In the genomic region with DNA sequence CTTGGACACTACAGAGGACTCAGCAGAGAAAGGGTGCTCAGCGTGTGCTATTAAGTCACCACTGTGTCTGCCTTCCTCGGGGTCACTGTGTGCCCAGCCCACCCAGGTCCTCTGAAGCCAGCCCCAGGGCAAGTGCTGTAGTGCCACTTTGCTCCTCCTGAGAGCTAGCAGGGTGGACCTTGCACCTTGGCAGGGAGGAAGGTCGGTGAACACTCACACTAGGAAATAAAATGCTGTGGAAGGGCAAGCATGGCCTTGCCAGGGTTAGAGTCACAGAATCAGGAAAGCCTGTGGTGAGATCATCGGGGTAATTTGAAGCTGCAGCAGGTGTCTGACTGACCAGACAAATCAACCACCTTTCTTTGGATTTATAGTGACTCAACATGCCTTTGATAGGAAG, we compare ENCODE assay signal across 27 mouse cellular contexts. TPM values are rescaled to one million over a fixed set of nuclear protein-coding genes. Genes with fewer than 3 reads are reported as not detected.
DNase-seq lines count a peak whose midpoint lies in the region; ATAC-seq lines count a peak whose summit lies in the region.
"Had no signal": no experiment of that assay in that cellular context is flagged by ENCODE, and none has a peak within 500 bp of the region (broad histone marks: within the 10 kb centered on the region; RNA-seq: fewer than 3 reads in every experiment).

No protein-coding gene starts in this region.

- peak; percentile 67 for DNase-seq in adrenal gland, adult 8-10 months
- no peak for DNase-seq in adrenal gland, adult 18-20 months (ENCODE audit: low spot score in 2 of 2)
- peak; percentile 55 to 61 for DNase-seq in kidney, adult 8-10 months
- DNase-seq in kidney, adult 9 months, result peak; percentile 64
- no peak for DNase-seq in spleen, postnatal 10 days (ENCODE audit: low spot score in 2 of 2)
- DNase-seq: cerebellum, adult 11 months; embryo, embryonic 11 days; thymus, adult 18-20 months had no signal

- WGBS in kidney, embryonic 14.5 days, result 52% methylated on average over 4 of the region's 4 CpGs
- WGBS in midbrain, embryonic 15.5 days, result 28% methylated on average over 4 of the region's 4 CpGs
- 41% methylated on average over 4 of the region's 4 CpGs for WGBS in forebrain, embryonic 15.5 days

- H3K9ac ChIP-seq in kidney, embryonic 14.5 days (ENCODE audit: low read depth, low read length), result no peak overlapping the region
- H3K9ac ChIP-seq in midbrain, embryonic 15.5 days, result no peak overlapping the region
- H3K9ac ChIP-seq in forebrain, embryonic 15.5 days (replicated peaks), result no peak overlapping the region
- H3K9ac ChIP-seq: embryonic facial prominence, embryonic 15.5 days; hindbrain, embryonic 13.5 days; limb, embryonic 13.5 days; liver, embryonic 15.5 days; neural tube, embryonic 12.5 days; stomach, embryonic 15.5 days had no signal

- no peak overlapping the region for H3K4me3 ChIP-seq in kidney, embryonic 14.5 days (ENCODE audit: low read length)
- no peak overlapping the region for H3K4me3 ChIP-seq in midbrain, embryonic 15.5 days
- H3K4me3 ChIP-seq in forebrain, embryonic 15.5 days, result no peak overlapping the region
- H3K4me3 ChIP-seq: embryonic facial prominence, embryonic 15.5 days; heart, embryonic 10.5 days; hindbrain, embryonic 13.5 days; limb, embryonic 13.5 days; liver, embryonic 15.5 days; neural tube, embryonic 12.5 days; stomach, embryonic 15.5 days had no signal

- H3K9me3 ChIP-seq in kidney, embryonic 14.5 days (ENCODE audit: control insufficient read depth, low read length), result no peaks in the 10 kb centered on the region
- no peaks in the 10 kb centered on the region for H3K9me3 ChIP-seq in midbrain, embryonic 15.5 days
- no peaks in the 10 kb centered on the region for H3K9me3 ChIP-seq in forebrain, embryonic 15.5 days
- H3K9me3 ChIP-seq: embryonic facial prominence, embryonic 15.5 days; G1E; heart, embryonic 10.5 days; hindbrain, embryonic 13.5 days; limb, embryonic 13.5 days; liver, embryonic 15.5 days; neural tube, embryonic 12.5 days; stomach, embryonic 15.5 days had no signal

- peaks cover 12% of the 10 kb centered on the region for H3K4me1 ChIP-seq in kidney, embryonic 14.5 days (ENCODE audit: control insufficient read depth, insufficient read depth, low read length)
- peaks cover 33% of the 10 kb centered on the region for H3K4me1 ChIP-seq in midbrain, embryonic 15.5 days
- H3K4me1 ChIP-seq in forebrain, embryonic 15.5 days, result peaks cover 22% of the 10 kb centered on the region
- H3K4me1 ChIP-seq: liver, embryonic 15.5 days had no signal

- H3K27ac ChIP-seq in kidney, embryonic 14.5 days (ENCODE audit: low read depth, low read length), result no peak overlapping the region
- H3K27ac ChIP-seq in midbrain, embryonic 15.5 days, result peak overlapping the region; percentile 32; the same call in 1 of the 2 replicates
- no peak overlapping the region for H3K27ac ChIP-seq in forebrain, embryonic 15.5 days (replicated peaks)
- H3K27ac ChIP-seq: embryonic facial prominence, embryonic 15.5 days; heart, embryonic 10.5 days; hindbrain, embryonic 13.5 days; limb, embryonic 13.5 days; liver, embryonic 15.5 days; neural tube, embryonic 12.5 days; stomach, embryonic 15.5 days had no signal

- no peak overlapping the region for H3K4me2 ChIP-seq in kidney, embryonic 14.5 days (replicated peaks; ENCODE audit: low read depth, low read length)
- H3K4me2 ChIP-seq in midbrain, embryonic 15.5 days, result no peak overlapping the region
- H3K4me2 ChIP-seq in forebrain, embryonic 15.5 days (replicated peaks), result no peak overlapping the region
- H3K4me2 ChIP-seq: embryonic facial prominence, embryonic 15.5 days; hindbrain, embryonic 13.5 days; limb, embryonic 13.5 days; liver, embryonic 15.5 days; neural tube, embryonic 12.5 days; stomach, embryonic 15.5 days had no signal

- peaks cover 17% of the 10 kb centered on the region for H3K36me3 ChIP-seq in kidney, embryonic 14.5 days (ENCODE audit: control insufficient read depth, insufficient read depth, low read length)
- H3K36me3 ChIP-seq in midbrain, embryonic 15.5 days (replicated peaks), result no peaks in the 10 kb centered on the region
- H3K36me3 ChIP-seq in forebrain, embryonic 15.5 days, result peaks cover 8% of the 10 kb centered on the region; the same call in 1 of the 2 replicates
- H3K36me3 ChIP-seq: stomach, embryonic 15.5 days had no signal

- ATAC-seq in kidney, embryonic 14.5 days (ENCODE audit: low FRiP score, low TSS enrichment), result no peak
- ATAC-seq in midbrain, embryonic 15.5 days (replicated peaks), result no peak
- no peak for ATAC-seq in forebrain, embryonic 15.5 days (replicated peaks)
- ATAC-seq: activated CD4-positive, CD25-positive, alpha-beta regulatory T cell, adult 4 months; inflammation-experienced regulatory T-cells, adult 6 months had no signal

- H3K27me3 ChIP-seq in kidney, embryonic 14.5 days (ENCODE audit: control insufficient read depth, insufficient read depth, low read length), result peaks cover 36% of the 10 kb centered on the region
- peaks cover 77% of the 10 kb centered on the region for H3K27me3 ChIP-seq in midbrain, embryonic 15.5 days (replicated peaks)
- peaks cover 59% of the 10 kb centered on the region for H3K27me3 ChIP-seq in forebrain, embryonic 15.5 days

RNA-seq across cellular contexts. Expression of a gene that starts 10.9 kb away (rescaled TPM):
- total RNA-seq in adrenal gland, adult 8-10 months (2022), result not detected
- total RNA-seq in adrenal gland, adult 18-20 months (2021), result not detected
- polyA plus RNA-seq in kidney, embryonic 14.5 days (2014; fragmentation: Nextera tagmentation; extraction: Ambion mirVana), result not detected in 2 replicates
- polyA plus RNA-seq in midbrain, embryonic 15.5 days (2015; fragmentation: Nextera tagmentation; extraction: Ambion mirVana), result 53.5 and 77.8 TPM in 2 replicates
- 0.70 and 1.3 TPM in 2 replicates for polyA plus RNA-seq in forebrain, embryonic 15.5 days (2015; fragmentation: Nextera tagmentation; extraction: Ambion mirVana)
- total RNA-seq: gastrocnemius, adult 18-20 months; layer of hippocampus, adult 18-20 months; layer of hippocampus, postnatal 25 days; left cerebral cortex, postnatal 10 days had no signal
- polyA plus RNA-seq: activated CD4-positive, CD25-positive, alpha-beta regulatory T cell, adult 4 months; embryonic facial prominence, embryonic 15.5 days; heart, embryonic 10.5 days; heart, postnatal 0 days; inflammation-experienced regulatory T-cells, adult 6 months; liver, embryonic 15.5 days; lung, embryonic 16.5 days had no signal

Comparison
In these comparisons a context has a peak if more than half of its experiments do, and no peak if none do; other contexts are left out.
1. DNase-seq: peak in adrenal gland, adult 8-10 months (single experiment), kidney, adult 8-10 months (2 of 2) and kidney, adult 9 months (single experiment); none in adrenal gland, adult 18-20 months (0 of 2) and spleen, postnatal 10 days (0 of 2).
2. RNA of a gene that starts 10.9 kb away (polyA plus RNA-seq): 53.5 to 77.8 TPM in midbrain, embryonic 15.5 days; 0.70 to 1.3 TPM in forebrain, embryonic 15.5 days and not detected in kidney, embryonic 14.5 days; every median in the first group is over 10 times any median in the second.